Mouse (Mus musculus): ENCODE measurements at regions not wholly inside any gene's neighbourhood (a gene's known extent, or its start where the extent isn't known, plus 50 kb on each side); places are given as distances from the start of the nearest gene placed in this dataset.
A peak's percentile ranks its signal among the peaks of the same experiment; 100 is the strongest.
"Not testable (repeated sequence)": the region's sequence is repeated elsewhere in the genome, so short reads cannot be mapped to it uniquely, and the experiment has no call there.

- DNase-seq (ENCODE audit: low spot score in 2 of 2): no peak
Observed at GRCm38 (mm10) chr1:81632704-81633103, 556.0 kb downstream of the Nyap2 start.

- DNase-seq (ENCODE audit: low spot score in 2 of 2): no peak
Observed at GRCm38 (mm10) chr1:81637357-81637756, 560.6 kb downstream of the Nyap2 start.

- no peak for DNase-seq (ENCODE audit: low spot score in 2 of 2)
Observed at GRCm38 (mm10) chr1:81652990-81653717, 576.4 kb downstream of the Nyap2 start.

GRCm38 (mm10) chr1:81661245-81661644 lies 571.7 kb upstream of the Gm9747 start:
- no peak for DNase-seq (ENCODE audit: low spot score in 2 of 2)

GRCm38 (mm10) chr1:81671142-81671541 lies 561.8 kb upstream of the Gm9747 start:
- DNase-seq (ENCODE audit: low spot score in 2 of 2): no peak

GRCm38 (mm10) chr1:81671725-81672124 lies 561.2 kb upstream of the Gm9747 start:
- DNase-seq (ENCODE audit: low spot score in 2 of 2): no peak

GRCm38 (mm10) chr1:81675576-81676342 lies 557.2 kb upstream of the Gm9747 start:
- DNase-seq (ENCODE audit: low spot score in 2 of 2): no peak

- DNase-seq (ENCODE audit: low spot score in 2 of 2): no peak
Observed at GRCm38 (mm10) chr1:81677768-81678400, 555.0 kb upstream of the Gm9747 start.

- DNase-seq (ENCODE audit: low spot score in 2 of 2): no peak
Observed at GRCm38 (mm10) chr1:81696129-81696528, 536.8 kb upstream of the Gm9747 start.

- no peak for DNase-seq (ENCODE audit: low spot score in 2 of 2)
Observed at GRCm38 (mm10) chr1:81709169-81709568, 523.7 kb upstream of the Gm9747 start.

GRCm38 (mm10) chr1:81717091-81717490 lies 515.8 kb upstream of the Gm9747 start:
- no peak for DNase-seq (ENCODE audit: low spot score in 2 of 2)

- no peak for DNase-seq (ENCODE audit: low spot score in 2 of 2)
Observed at GRCm38 (mm10) chr1:81718233-81718632, 514.7 kb upstream of the Gm9747 start.

GRCm38 (mm10) chr1:81724859-81725258 lies 508.1 kb upstream of the Gm9747 start:
- DNase-seq (ENCODE audit: low spot score in 2 of 2): no peak

- no peak for DNase-seq (ENCODE audit: low spot score in 2 of 2)
Observed at GRCm38 (mm10) chr1:81726268-81727132, 506.4 kb upstream of the Gm9747 start.

GRCm38 (mm10) chr1:81737111-81737833 lies 495.6 kb upstream of the Gm9747 start:
- DNase-seq (ENCODE audit: low spot score in 2 of 2): no peak

- no peak for DNase-seq (ENCODE audit: low spot score in 2 of 2)
Observed at GRCm38 (mm10) chr1:81738384-81738783, 494.5 kb upstream of the Gm9747 start.

GRCm38 (mm10) chr1:81739392-81739791 lies 493.5 kb upstream of the Gm9747 start:
- no peak for DNase-seq (ENCODE audit: low spot score in 2 of 2)

- no peak for DNase-seq (ENCODE audit: low spot score in 2 of 2)
Observed at GRCm38 (mm10) chr1:81739981-81740380, 492.9 kb upstream of the Gm9747 start.

- DNase-seq (ENCODE audit: low spot score in 2 of 2): not testable (repeated sequence)
Observed at GRCm38 (mm10) chr1:81741882-81742281, 491.0 kb upstream of the Gm9747 start.

GRCm38 (mm10) chr1:81744524-81744923 lies 488.4 kb upstream of the Gm9747 start:
- DNase-seq (ENCODE audit: low spot score in 2 of 2): peak; percentile 27 to 50
